Mouse (Mus musculus): ENCODE measurements around the gene Mb21d2. TPM values are rescaled to one million over a fixed set of nuclear protein-coding genes. Genes with fewer than 3 reads are reported as not detected.

Mb21d2 gene
- total RNA-seq, 2 experiments from 2014 or later, result 25.8 to 26.9 TPM

GRCm38 (mm10) chr16:28866584-28867295 lies 62.7 kb downstream of the Mb21d2 start:
- no peak for DNase-seq (ENCODE audit: extremely low spot score in 1 of 2, low spot score in 1 of 2)

- DNase-seq (ENCODE audit: extremely low spot score in 1 of 2, low spot score in 1 of 2), result no peak
Measured at GRCm38 (mm10) chr16:28863616-28864015, 65.9 kb downstream of the Mb21d2 start.

- no peak for DNase-seq (ENCODE audit: extremely low spot score in 1 of 2, low spot score in 1 of 2)
Measured at GRCm38 (mm10) chr16:28862093-28862492, 67.4 kb downstream of the Mb21d2 start.

- no peak for DNase-seq (ENCODE audit: extremely low spot score in 1 of 2, low spot score in 1 of 2)
Measured at GRCm38 (mm10) chr16:28859678-28860077, 69.8 kb downstream of the Mb21d2 start.

GRCm38 (mm10) chr16:28859009-28859288 lies 70.5 kb downstream of the Mb21d2 start:
- no peak for DNase-seq (ENCODE audit: extremely low spot score in 1 of 2, low spot score in 1 of 2)

- no peak for DNase-seq (ENCODE audit: extremely low spot score in 1 of 2, low spot score in 1 of 2)
Measured at GRCm38 (mm10) chr16:28858210-28859008, 71.1 kb downstream of the Mb21d2 start.

GRCm38 (mm10) chr16:28851409-28851821 lies 78.1 kb downstream of the Mb21d2 start:
- DNase-seq (ENCODE audit: extremely low spot score in 1 of 2, low spot score in 1 of 2), result no peak

GRCm38 (mm10) chr16:28850881-28851280 lies 78.6 kb downstream of the Mb21d2 start:
- DNase-seq (ENCODE audit: extremely low spot score in 1 of 2, low spot score in 1 of 2), result peak in 1 of 2 experiments; percentile 11

- DNase-seq (ENCODE audit: extremely low spot score in 1 of 2, low spot score in 1 of 2), result no peak
Measured at GRCm38 (mm10) chr16:28846123-28846522, 83.3 kb downstream of the Mb21d2 start.

GRCm38 (mm10) chr16:28845336-28845735 lies 84.1 kb downstream of the Mb21d2 start:
- DNase-seq (ENCODE audit: extremely low spot score in 1 of 2, low spot score in 1 of 2), result no peak

GRCm38 (mm10) chr16:28841102-28841501 lies 88.4 kb downstream of the Mb21d2 start:
- DNase-seq (ENCODE audit: extremely low spot score in 1 of 2, low spot score in 1 of 2), result no peak

GRCm38 (mm10) chr16:28840075-28840974 lies 89.1 kb downstream of the Mb21d2 start:
- peak; percentile 58 to 83 for DNase-seq (ENCODE audit: extremely low spot score in 1 of 2, low spot score in 1 of 2)

- DNase-seq (ENCODE audit: extremely low spot score in 1 of 2, low spot score in 1 of 2), result no peak
Measured at GRCm38 (mm10) chr16:28839575-28839974, 89.9 kb downstream of the Mb21d2 start.

- DNase-seq (ENCODE audit: extremely low spot score in 1 of 2, low spot score in 1 of 2), result peak; percentile 46 to 81
Measured at GRCm38 (mm10) chr16:28838016-28838415, 91.5 kb downstream of the Mb21d2 start.

GRCm38 (mm10) chr16:28832085-28832635 lies 97.3 kb downstream of the Mb21d2 start:
- no peak for DNase-seq (ENCODE audit: extremely low spot score in 1 of 2, low spot score in 1 of 2)

- no peak for DNase-seq (ENCODE audit: extremely low spot score in 1 of 2, low spot score in 1 of 2)
Measured at GRCm38 (mm10) chr16:28829263-28829955, 100.1 kb downstream of the Mb21d2 start.

GRCm38 (mm10) chr16:28824781-28825180 lies 104.7 kb downstream of the Mb21d2 start:
- DNase-seq (ENCODE audit: extremely low spot score in 1 of 2, low spot score in 1 of 2), result no peak

- no peak for DNase-seq (ENCODE audit: extremely low spot score in 1 of 2, low spot score in 1 of 2)
Measured at GRCm38 (mm10) chr16:28821774-28822173, 107.7 kb downstream of the Mb21d2 start.

- DNase-seq (ENCODE audit: extremely low spot score in 1 of 2, low spot score in 1 of 2), result no peak
Measured at GRCm38 (mm10) chr16:28818749-28819285, 110.7 kb downstream of the Mb21d2 start.

- no peak for DNase-seq (ENCODE audit: extremely low spot score in 1 of 2, low spot score in 1 of 2)
Measured at GRCm38 (mm10) chr16:28813290-28813689, 116.2 kb downstream of the Mb21d2 start.
